Mouse (Mus musculus) forebrain, embryonic 11.5 days (tissue): ENCODE measurements around the gene Adipor1. TPM values are rescaled to one million over a fixed set of nuclear protein-coding genes. Genes with fewer than 3 reads are reported as not detected.

Source experiments
- ATAC-seq: fragments of 200-750 bp; cut with Nextera tagmentation; replicated peaks from 2 replicates; pipeline ENCODE4 v1.8.0; 2017; ENCODE audit warnings: moderate TSS enrichment; ENCODE audit not compliant: low FRiP score
- DNase-seq: peaks from one replicate; pipeline ENCODE4 v3.0.0-alpha.2; 2017; ENCODE audit warnings: low spot score
- H3K27ac ChIP-seq: fragments of 300-500 bp; sonication (generic); 2 replicates; pipeline ENCODE4 v1.5.1; 2014; ENCODE audit warnings: low read depth, low read length
- H3K27me3 ChIP-seq: fragments of 300-500 bp; sonication (generic); 2 replicates; pipeline ENCODE4 v1.6.1; 2014; ENCODE audit warnings: mild to moderate bottlenecking, low read length, mixed read lengths; ENCODE audit not compliant: control insufficient read depth, insufficient read depth
- H3K36me3 ChIP-seq: fragments of 300-500 bp; sonication (generic); 2 replicates; pipeline ENCODE4 v1.6.1; 2014; ENCODE audit warnings: mild to moderate bottlenecking, low read length, moderate library complexity, mixed read lengths; ENCODE audit not compliant: control insufficient read depth, insufficient read depth
- H3K4me1 ChIP-seq: fragments of 300-500 bp; sonication (generic); replicated peaks from 2 replicates; pipeline ENCODE4 v1.6.1; 2014; ENCODE audit warnings: low read length, mixed read lengths; ENCODE audit not compliant: control insufficient read depth, insufficient read depth
- H3K4me2 ChIP-seq: fragments of 300-500 bp; sonication (generic); 2 replicates; pipeline ENCODE4 v1.6.1; 2014; ENCODE audit warnings: low read depth, mild to moderate bottlenecking, low read length, moderate library complexity, mixed read lengths; ENCODE audit not compliant: severe bottlenecking
- H3K4me3 ChIP-seq: fragments of 300-500 bp; sonication (generic); 2 replicates; pipeline ENCODE4 v1.5.1; 2014; ENCODE audit warnings: low read depth, low read length
- H3K9ac ChIP-seq: fragments of 300-500 bp; sonication (generic); 2 replicates; pipeline ENCODE4 v1.6.1; 2014; ENCODE audit warnings: low read length
- H3K9me3 ChIP-seq: fragments of 300-500 bp; sonication (generic); 2 replicates; pipeline ENCODE4 v1.6.1; 2016; ENCODE audit warnings: low read length, mixed read lengths; ENCODE audit not compliant: control insufficient read depth
- WGBS: fragments of 180-500 bp; shearing (Covaris S2); extraction: QIAGEN DNeasy Blood & Tissue Kit; methylation state at CpG from one replicate; pipeline ENCODE4 v1.1.7; 2014; 5-methylcytosine and 5-hydroxymethylcytosine counted together
- polyA plus RNA-seq: library from polyadenylated mRNA; unstranded; fragments of >200 nt; fragmentation: Nextera tagmentation; extraction: Ambion mirVana; gene quantifications from 2 replicates; pipeline ENCODE4 v1.2.1, GENCODE M21; 2014

Adipor1 gene
- polyA plus RNA-seq, 1 experiment from 2014 or later, result 77.8 TPM

DNA sequence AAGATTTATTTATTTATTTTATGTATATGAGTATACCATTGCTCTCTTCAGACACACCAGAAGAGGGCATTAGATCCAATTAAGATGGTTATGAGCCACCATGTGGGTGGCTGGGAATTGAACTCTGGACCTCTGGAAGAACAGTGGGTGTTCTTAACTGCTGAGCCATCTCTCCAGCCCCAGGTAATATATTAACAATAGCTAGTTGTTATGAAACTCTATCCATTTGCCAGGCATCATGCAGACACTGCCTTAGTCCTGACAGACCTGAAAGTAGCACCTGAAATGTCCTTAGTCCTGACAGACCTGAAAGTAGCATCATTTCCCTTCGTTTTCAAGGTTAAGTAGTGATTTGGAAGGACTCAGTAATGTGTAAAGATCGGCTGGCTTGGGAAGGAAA is 1.1 kb upstream of the Adipor1 start:
- H3K4me2 ChIP-seq, result no peak overlapping the region
- no peaks in the 10 kb centered on the region for H3K9me3 ChIP-seq
- no peak overlapping the region for H3K4me3 ChIP-seq
- H3K27me3 ChIP-seq, result no peaks in the 10 kb centered on the region
- no peak overlapping the region for H3K9ac ChIP-seq
- peaks cover 9% of the 10 kb centered on the region; the same call in 1 of the 2 replicates for H3K4me1 ChIP-seq
- no peak overlapping the region for H3K27ac ChIP-seq
- no peaks in the 10 kb centered on the region for H3K36me3 ChIP-seq
- 54% methylated on average over 2 of the region's 2 CpGs for WGBS
- DNase-seq (no peak), ATAC-seq (no peak)

DNA sequence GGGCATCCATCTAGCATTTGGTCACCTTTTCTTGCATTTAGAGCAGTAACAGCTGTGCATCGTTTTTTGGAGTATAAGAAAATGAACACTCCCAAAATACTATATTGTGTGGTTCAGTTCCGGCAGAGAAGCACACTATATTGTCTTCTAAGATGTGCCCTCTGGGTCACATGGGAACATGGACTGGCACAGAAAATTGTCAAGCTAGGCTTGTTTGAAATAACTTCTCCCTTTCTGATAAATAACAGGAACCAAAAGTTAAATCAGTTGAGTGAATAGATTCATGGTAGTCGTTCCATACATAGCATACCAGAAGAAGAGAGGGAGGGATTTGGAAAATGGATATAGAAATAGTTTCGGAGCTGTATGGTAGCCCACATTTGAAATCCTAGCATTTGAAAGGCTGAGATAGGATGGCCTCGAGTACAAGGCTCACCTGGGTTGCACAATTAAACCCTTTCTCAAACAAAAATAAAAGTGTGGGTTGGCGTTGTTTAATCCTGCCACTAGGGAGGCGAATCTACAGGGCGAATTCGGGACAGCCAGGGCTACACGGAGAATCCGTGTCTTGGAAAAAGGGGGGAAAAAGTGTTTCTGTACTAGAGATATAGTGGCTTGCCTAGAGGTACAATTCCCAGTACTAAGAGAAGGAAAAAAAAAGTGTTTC is 544 bp upstream of the Adipor1 start:
- no peak for DNase-seq

DNA sequence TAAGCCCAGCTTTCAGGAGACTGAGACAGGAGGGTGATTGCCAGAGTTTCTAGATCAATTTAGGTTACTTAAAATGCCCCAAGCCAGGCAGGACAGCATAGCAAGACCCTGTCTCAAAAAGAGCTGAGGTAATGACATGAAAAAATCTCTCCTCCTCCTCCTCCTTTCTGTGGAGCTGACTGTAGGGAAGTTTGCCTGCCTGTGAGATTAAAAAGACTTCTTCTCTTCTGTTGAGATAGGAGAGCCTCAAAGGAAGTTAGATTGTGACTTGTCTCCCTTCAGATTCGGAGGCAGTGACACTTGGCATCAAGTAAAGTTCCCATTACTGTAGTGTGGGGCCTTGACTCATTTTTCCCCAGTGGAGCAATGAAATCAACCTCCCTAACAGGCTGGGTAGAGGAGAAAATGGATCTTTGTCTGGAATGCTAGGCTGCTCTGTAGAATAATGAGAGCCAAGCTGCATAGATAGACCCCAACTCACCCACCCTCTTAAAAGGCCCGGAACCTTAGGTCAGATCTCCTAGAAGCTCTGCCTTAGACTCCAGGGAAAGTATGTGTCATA is 3.3 kb downstream of the Adipor1 start:
- Histone ChIP-seq H3K9me3 (no peaks in the 10 kb centered on the region), H3K4me3 (no peak overlapping the region), H3K9ac (no peak overlapping the region), H3K27ac (no peak overlapping the region), H3K27me3 (no peaks in the 10 kb centered on the region), H3K4me2 (no peak overlapping the region), H3K4me1 (peaks cover 11% of the 10 kb centered on the region; the same call in 1 of the 2 replicates), H3K36me3 (no peaks in the 10 kb centered on the region)
- DNase-seq (no peak), ATAC-seq (no peak)
- 93% methylated on average over 2 of the region's 2 CpGs for WGBS

More for the DNA sequence above, 544 bp upstream of the Adipor1 start:
- no peaks in the 10 kb centered on the region for H3K9me3 ChIP-seq
- ATAC-seq, result peak; percentile 29
- H3K36me3 ChIP-seq, result no peaks in the 10 kb centered on the region
- H3K27me3 ChIP-seq, result no peaks in the 10 kb centered on the region
- H3K27ac ChIP-seq, result peak overlapping the region; percentile 76
- WGBS, result 14% methylated on average over 11 of the region's 11 CpGs
- peak overlapping the region; percentile 46 for H3K4me2 ChIP-seq
- peak overlapping the region; percentile 88 for H3K4me3 ChIP-seq
- peak overlapping the region; percentile 90; the same call in 1 of the 2 replicates for H3K9ac ChIP-seq
- peaks cover 11% of the 10 kb centered on the region; the same call in 1 of the 2 replicates for H3K4me1 ChIP-seq

DNA sequence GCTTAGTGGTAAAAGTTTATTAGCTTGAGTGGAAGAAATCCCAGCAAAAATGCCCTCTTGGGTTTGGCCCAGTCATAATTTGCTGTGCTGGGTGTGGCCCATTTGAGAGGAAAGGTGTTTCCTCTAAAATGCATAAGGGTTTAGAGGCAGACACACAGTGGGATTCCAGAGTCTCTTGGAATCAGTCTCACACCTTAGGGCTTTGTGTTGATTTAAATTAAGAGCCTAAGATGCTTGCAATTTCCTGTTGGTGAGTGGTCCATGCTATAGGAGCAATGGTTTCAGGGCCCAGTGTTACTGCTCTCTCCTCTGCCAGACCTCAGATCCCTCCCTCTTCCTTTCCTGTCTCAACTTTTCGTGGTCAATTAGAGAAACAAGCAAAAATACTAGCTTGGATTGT is 4.0 kb downstream of the Adipor1 start:
- Histone ChIP-seq H3K27ac (no peak overlapping the region), H3K9ac (no peak overlapping the region), H3K36me3 (no peaks in the 10 kb centered on the region; the same call in 1 of the 2 replicates), H3K4me2 (no peak overlapping the region), H3K4me1 (peaks cover 11% of the 10 kb centered on the region; the same call in 1 of the 2 replicates), H3K9me3 (no peaks in the 10 kb centered on the region), H3K4me3 (no peak overlapping the region), H3K27me3 (no peaks in the 10 kb centered on the region)
- no peak for DNase-seq
- ATAC-seq, result no peak
- WGBS, result 72% methylated on average over 1 of the region's 1 CpGs

DNA sequence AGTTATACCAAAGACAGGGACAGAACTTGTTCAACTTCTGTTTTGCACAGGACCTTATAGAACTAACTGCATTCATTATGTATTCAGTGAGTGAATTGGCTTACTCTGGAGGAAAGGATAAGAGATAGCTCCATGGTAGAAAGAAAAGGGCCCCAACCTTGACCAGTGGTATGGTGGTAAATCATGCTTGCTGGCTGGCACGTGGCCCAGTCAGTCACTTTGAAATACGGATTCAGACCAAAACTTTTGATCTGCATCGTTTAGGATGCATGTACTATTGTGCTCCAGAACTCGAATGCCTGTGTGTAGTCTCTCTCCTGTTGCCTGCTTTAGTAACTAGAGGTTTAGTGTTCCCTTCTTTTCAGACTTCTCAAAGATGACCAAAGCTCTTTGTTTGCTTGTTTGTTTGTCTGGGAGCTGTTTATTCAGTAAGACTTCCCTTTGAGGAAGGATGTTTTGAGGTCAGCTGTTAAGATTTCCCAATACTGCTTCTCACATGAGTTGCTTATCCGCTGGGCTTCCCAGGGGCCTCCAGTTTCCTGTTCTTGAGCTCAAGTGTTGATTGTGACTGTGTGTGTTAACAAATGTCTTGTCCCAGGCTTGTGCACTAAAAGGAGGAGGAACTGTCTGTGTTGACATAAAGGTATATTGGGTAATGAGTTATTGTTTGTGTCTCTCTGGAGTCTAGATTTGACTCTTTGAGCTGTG is 4.7 kb downstream of the Adipor1 start:
- no peak overlapping the region for H3K27ac ChIP-seq
- no peak overlapping the region for H3K4me2 ChIP-seq
- WGBS, result 74% methylated on average over 5 of the region's 5 CpGs
- H3K4me3 ChIP-seq, result no peak overlapping the region
- peaks cover 11% of the 10 kb centered on the region; the same call in 1 of the 2 replicates for H3K4me1 ChIP-seq
- H3K9ac ChIP-seq, result no peak overlapping the region
- no peak for ATAC-seq
- H3K9me3 ChIP-seq, result no peaks in the 10 kb centered on the region
- no peaks in the 10 kb centered on the region; the same call in none of the 2 replicates for H3K36me3 ChIP-seq
- no peaks in the 10 kb centered on the region for H3K27me3 ChIP-seq
- no peak for DNase-seq

DNA sequence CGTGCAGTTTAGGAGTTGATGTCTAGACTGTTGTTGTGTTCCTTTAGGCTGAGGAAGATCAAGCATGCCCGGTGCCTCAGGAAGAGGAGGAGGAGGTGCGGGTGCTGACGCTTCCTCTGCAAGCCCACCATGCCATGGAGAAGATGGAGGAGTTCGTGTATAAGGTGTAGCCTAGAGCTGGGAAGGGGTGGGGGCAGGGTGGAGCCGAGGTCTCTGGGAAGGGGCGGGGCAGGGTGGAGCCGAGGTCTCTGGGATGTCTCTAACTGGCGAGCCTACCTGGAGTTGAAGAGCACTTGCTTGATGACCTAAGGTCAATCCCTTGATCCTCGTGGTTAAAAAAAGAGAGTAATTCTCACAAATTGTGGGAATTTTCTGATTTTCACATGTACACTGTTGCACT is 8.7 kb downstream of the Adipor1 start:
- Histone ChIP-seq H3K4me1 (0 out of 2 replicates have a peak, but pooled peaks cover 2% of the 10 kb centered on the region), H3K4me2 (no peak overlapping the region), H3K4me3 (no peak overlapping the region), H3K36me3 (peaks cover 15% of the 10 kb centered on the region), H3K9ac (no peak overlapping the region), H3K27me3 (no peaks in the 10 kb centered on the region), H3K9me3 (no peaks in the 10 kb centered on the region), H3K27ac (no peak overlapping the region)
- DNase-seq (no peak), ATAC-seq (no peak)
- WGBS, result 78% methylated on average over 10 of the region's 10 CpGs

DNA sequence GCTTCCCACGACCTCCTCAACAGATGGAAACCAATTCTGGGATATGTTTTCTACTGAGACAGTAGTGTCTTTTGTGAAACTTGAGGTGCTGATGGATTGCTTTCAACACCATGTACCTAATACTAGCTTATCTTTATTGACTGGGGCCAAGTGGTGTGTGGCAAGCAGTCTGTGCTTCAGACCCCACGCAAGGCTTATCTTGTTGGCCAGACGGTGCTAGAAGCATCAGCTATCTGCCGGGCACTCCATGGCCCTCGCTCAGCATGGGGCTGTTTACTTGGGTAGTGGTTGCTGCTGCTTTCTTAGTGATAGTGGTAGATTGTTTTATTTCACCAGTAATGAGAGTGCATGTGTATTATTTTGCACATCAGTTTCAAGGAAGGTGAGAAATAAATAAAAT is 11.1 kb downstream of the Adipor1 start:
- no peak for ATAC-seq
- 90% methylated on average over 5 of the region's 5 CpGs for WGBS

DNA sequence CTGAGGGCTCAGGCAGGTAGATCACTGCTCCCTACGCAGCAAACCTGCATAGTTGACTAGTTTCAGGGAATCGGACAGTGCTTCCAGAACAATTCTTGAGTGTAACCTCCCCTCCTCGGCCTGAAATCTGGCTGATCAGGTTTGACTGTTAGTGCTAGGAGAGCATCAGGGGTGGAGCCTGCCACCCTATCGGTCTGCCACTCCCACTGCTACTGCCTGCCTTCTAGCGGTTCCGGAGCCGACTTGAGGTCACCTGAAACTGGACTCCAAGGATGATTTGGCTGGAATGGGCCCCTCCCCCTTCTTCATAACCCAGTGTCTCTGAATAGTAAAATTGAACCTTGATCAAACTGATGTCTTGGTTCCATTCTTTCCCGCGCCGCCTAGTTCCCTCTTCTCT is 17.8 kb downstream of the Adipor1 start:
- no peak for ATAC-seq

More for the DNA sequence above, 11.1 kb downstream of the Adipor1 start:
- Histone ChIP-seq H3K4me3 (no peak overlapping the region), H3K4me1 (no peaks in the 10 kb centered on the region), H3K9me3 (no peaks in the 10 kb centered on the region), H3K4me2 (no peak overlapping the region), H3K27me3 (no peaks in the 10 kb centered on the region), H3K9ac (no peak overlapping the region), H3K36me3 (peaks cover 15% of the 10 kb centered on the region), H3K27ac (no peak overlapping the region)
- DNase-seq, result no peak

More for the DNA sequence above, 17.8 kb downstream of the Adipor1 start:
- no peak overlapping the region for H3K4me3 ChIP-seq
- H3K4me2 ChIP-seq, result no peak overlapping the region
- no peak overlapping the region for H3K27ac ChIP-seq
- H3K9me3 ChIP-seq, result no peaks in the 10 kb centered on the region
- 85% methylated on average over 10 of the region's 10 CpGs for whole genome bisulfite sequencing
- H3K4me1 ChIP-seq, result no peaks in the 10 kb centered on the region
- DNase-seq, result no peak
- no peaks in the 10 kb centered on the region for H3K27me3 ChIP-seq
- peaks cover 10% of the 10 kb centered on the region for H3K36me3 ChIP-seq
- no peak overlapping the region for H3K9ac ChIP-seq
